Mouse (Mus musculus) cerebellum, adult 2 months (tissue): ENCODE measurements at regions not wholly inside any gene's neighbourhood (a gene's known extent, or its start where the extent isn't known, plus 50 kb on each side); places are given as distances from the start of the nearest gene placed in this dataset.

Source experiments
- DNase-seq, 2 experiments: peaks; one replicate each; pipeline ENCODE4 v3.0.0; 2021
- H3K27ac ChIP-seq: fragments of 200-500 bp; 2 replicates; pipeline ENCODE4 v1.5.1; 2012; ENCODE audit warnings: low read length, control low read depth, inconsistent platforms; ENCODE audit not compliant: insufficient read depth
- H3K27me3 ChIP-seq: fragments of 200-500 bp; 2 replicates; pipeline ENCODE4 v1.6.1; 2012; ENCODE audit warnings: inconsistent platforms, mild to moderate bottlenecking, low read length, moderate library complexity; ENCODE audit not compliant: control insufficient read depth, insufficient read depth
- H3K4me1 ChIP-seq: fragments of 200-500 bp; 2 replicates; pipeline ENCODE4 v1.6.1; 2011; ENCODE audit warnings: low read length; ENCODE audit not compliant: control insufficient read depth, insufficient read depth
- H3K4me3 ChIP-seq: fragments of 200-500 bp; replicated peaks from 2 replicates; pipeline ENCODE3; 2011; ENCODE audit warnings: mild to moderate bottlenecking, low read depth, low read length, control low read depth; ENCODE audit not compliant: insufficient read depth
- CTCF ChIP-seq: fragments of 200-500 bp; IDR thresholded peaks from 2 replicates; pipeline ENCODE4 v1.5.1; 2011; ENCODE audit warnings: low read depth, mild to moderate bottlenecking, control low read depth, low read length, moderate library complexity, borderline replicate concordance; ENCODE audit not compliant: insufficient read depth
- POLR2A ChIP-seq: fragments of 200-500 bp; IDR thresholded peaks from 2 replicates; pipeline ENCODE4 v1.6.1; 2011; ENCODE audit warnings: low read length, control low read depth, borderline replicate concordance; ENCODE audit not compliant: insufficient read depth
- WGBS: fragments of 180-500 bp; shearing (Covaris S2); methylation state at CpG from one replicate; pipeline ENCODE4 v1.1.7; 2018; 5-methylcytosine and 5-hydroxymethylcytosine counted together

- 39% methylated on average over 8 of the region's 8 CpGs for WGBS
- no peak overlapping the region for H3K27ac ChIP-seq
- H3K27me3 ChIP-seq, result no peaks in the 10 kb centered on the region
- no peak overlapping the region for H3K4me3 ChIP-seq
- no peak for DNase-seq
- no peaks in the 10 kb centered on the region for H3K4me1 ChIP-seq
- TF ChIP-seq POLR2A (no peak), CTCF (no peak)
These were observed 216.1 kb upstream of the Msx2 start for GRCm38 (mm10) chr13:53688934-53689333.

GRCm38 (mm10) chr13:53688489-53688888 lies 215.6 kb upstream of the Msx2 start:
- peak; percentile 33 to 49 for DNase-seq
- TF ChIP-seq POLR2A (no peak), CTCF (peak; percentile 66)
- WGBS, result 6% methylated on average over 13 of the region's 13 CpGs
- Histone ChIP-seq H3K4me1 (no peaks in the 10 kb centered on the region), H3K27ac (no peak overlapping the region), H3K4me3 (no peak overlapping the region), H3K27me3 (no peaks in the 10 kb centered on the region)

GRCm38 (mm10) chr13:53684498-53684897 lies 211.6 kb upstream of the Msx2 start:
- no peak for DNase-seq
- Histone ChIP-seq H3K27me3 (no peaks in the 10 kb centered on the region), H3K4me3 (no peak overlapping the region), H3K4me1 (no peaks in the 10 kb centered on the region), H3K27ac (no peak overlapping the region)
- 9% methylated on average over 5 of the region's 5 CpGs for WGBS
- TF ChIP-seq CTCF (no peak), POLR2A (no peak)

GRCm38 (mm10) chr13:53677187-53677586 lies 204.3 kb upstream of the Msx2 start:
- H3K27me3 ChIP-seq, result no peaks in the 10 kb centered on the region
- no peak for DNase-seq
- no peak overlapping the region for H3K27ac ChIP-seq
- TF ChIP-seq CTCF (no peak), POLR2A (no peak)
- no peaks in the 10 kb centered on the region for H3K4me1 ChIP-seq
- H3K4me3 ChIP-seq, result no peak overlapping the region
- WGBS, result 39% methylated on average over 10 of the region's 10 CpGs

- DNase-seq, result no peak
- H3K4me1 ChIP-seq, result no peaks in the 10 kb centered on the region
- TF ChIP-seq CTCF, result no peak
- TF ChIP-seq POLR2A, result no peak
- no peak overlapping the region for H3K27ac ChIP-seq
- 67% methylated on average over 19 of the region's 19 CpGs for WGBS
- H3K27me3 ChIP-seq, result no peaks in the 10 kb centered on the region
- no peak overlapping the region for H3K4me3 ChIP-seq
These were observed 197.5 kb upstream of the Msx2 start for GRCm38 (mm10) chr13:53670361-53670760.

- Histone ChIP-seq H3K4me1 (no peaks in the 10 kb centered on the region), H3K4me3 (no peak overlapping the region), H3K27ac (no peak overlapping the region), H3K27me3 (no peaks in the 10 kb centered on the region)
- DNase-seq, result no peak
- WGBS, result 97% methylated on average over 4 of the region's 4 CpGs
- no peak for TF ChIP-seq POLR2A
- TF ChIP-seq CTCF, result no peak
These were observed 194.6 kb upstream of the Msx2 start for GRCm38 (mm10) chr13:53667518-53667917.

- 96% methylated on average over 2 of the region's 2 CpGs for WGBS
- no peaks in the 10 kb centered on the region for H3K27me3 ChIP-seq
- H3K27ac ChIP-seq, result no peak overlapping the region
- no peaks in the 10 kb centered on the region for H3K4me1 ChIP-seq
- no peak for DNase-seq
- H3K4me3 ChIP-seq, result no peak overlapping the region
- no peak for TF ChIP-seq CTCF
- no peak for TF ChIP-seq POLR2A
These were observed 192.7 kb upstream of the Msx2 start for GRCm38 (mm10) chr13:53665592-53665991.

GRCm38 (mm10) chr13:53664631-53665230 lies 191.9 kb upstream of the Msx2 start:
- Histone ChIP-seq H3K27me3 (no peaks in the 10 kb centered on the region), H3K4me1 (no peaks in the 10 kb centered on the region), H3K27ac (no peak overlapping the region), H3K4me3 (no peak overlapping the region)
- no peak for DNase-seq
- 34% methylated on average over 7 of the region's 7 CpGs for WGBS
- TF ChIP-seq CTCF (no peak), POLR2A (no peak)
